Mouse (Mus musculus) thymus, adult 2 months (tissue): Measurements from ENCODE around the gene Glis2.

Experiments used
- CTCF ChIP-seq: fragments of 200-500 bp; IDR thresholded peaks from 2 replicates; pipeline ENCODE4 v1.5.1; 2012; ENCODE audit warnings: mild to moderate bottlenecking, control low read depth, low read length, moderate library complexity, borderline replicate concordance; ENCODE audit not compliant: control insufficient read depth, poor library complexity, insufficient read depth; ENCODE audit errors: extremely low read depth
- POLR2A ChIP-seq: fragments of 200-500 bp; IDR thresholded peaks from 2 replicates; pipeline ENCODE4 v1.6.1; 2012; ENCODE audit warnings: mild to moderate bottlenecking, low read length, control low read depth, moderate library complexity; ENCODE audit not compliant: control insufficient read depth, poor library complexity, insufficient read depth; ENCODE audit errors: extremely low read depth

- no peak for TF ChIP-seq POLR2A
- TF ChIP-seq CTCF = no peak
These were observed 20.8 kb downstream of the Glis2 start for GRCm38 (mm10) chr16:4615297-4615696.
